Comparison of ENCODE assay signal across 23 mouse cellular contexts in the genomic region with DNA sequence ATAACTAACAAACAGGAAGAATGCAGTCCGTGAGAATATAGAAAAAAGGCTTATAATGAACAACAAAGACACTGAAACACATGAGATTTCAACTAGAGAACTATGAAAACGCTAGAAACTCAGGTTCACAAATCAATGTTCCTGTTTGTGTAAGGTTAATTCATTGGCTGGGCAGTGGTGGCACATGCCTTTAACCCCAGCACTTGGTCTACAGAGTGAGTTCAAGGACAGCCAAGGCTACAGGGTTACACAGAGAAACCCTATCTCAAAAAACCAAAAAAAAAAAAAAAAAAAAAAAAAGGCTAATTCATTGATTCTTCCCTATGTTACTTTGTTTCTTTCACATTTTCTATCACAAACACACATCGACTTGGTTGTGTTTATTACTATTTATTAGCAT. TPM values are rescaled to one million over a fixed set of nuclear protein-coding genes. Genes with fewer than 3 reads are reported as not detected.
A peak's percentile ranks its signal among the peaks of the same experiment; 100 is the strongest.
DNase-seq lines count a peak whose midpoint lies in the region; ATAC-seq lines count a peak whose summit lies in the region.
"Had no signal": no experiment of that assay in that cellular context is flagged by ENCODE, and none has a peak within 500 bp of the region (broad histone marks: within the 10 kb centered on the region; RNA-seq: fewer than 3 reads in every experiment).

No protein-coding gene starts in this region.

- H3K4me1 ChIP-seq in liver, embryonic 13.5 days (replicated peaks), result peaks cover 75% of the 10 kb centered on the region
- peaks cover 36% of the 10 kb centered on the region for H3K4me1 ChIP-seq in liver, embryonic 11.5 days (replicated peaks; ENCODE audit: control insufficient read depth, insufficient read depth, low read length)
- peaks cover 10% of the 10 kb centered on the region; the same call in 1 of the 2 replicates for H3K4me1 ChIP-seq in intestine, embryonic 15.5 days (replicated peaks)
- H3K4me1 ChIP-seq in liver, embryonic 15.5 days (replicated peaks), result peaks cover 93% of the 10 kb centered on the region

- H3K9ac ChIP-seq in liver, embryonic 13.5 days, result no peak overlapping the region
- no peak overlapping the region for H3K9ac ChIP-seq in liver, embryonic 11.5 days (ENCODE audit: low read depth, low read length)
- H3K9ac ChIP-seq in intestine, embryonic 15.5 days, result no peak overlapping the region
- H3K9ac ChIP-seq in liver, embryonic 15.5 days, result no peak overlapping the region
- H3K9ac ChIP-seq: embryonic facial prominence, embryonic 13.5 days; forebrain, embryonic 12.5 days; heart, embryonic 15.5 days; hindbrain, embryonic 13.5 days had no signal

- WGBS in liver, embryonic 13.5 days (ENCODE audit: insufficient replicate concordance), result 72% methylated on average over 3 of the region's 3 CpGs
- WGBS in liver, embryonic 11.5 days, result 69% methylated on average over 3 of the region's 3 CpGs
- WGBS in intestine, embryonic 15.5 days, result 87% methylated on average over 3 of the region's 3 CpGs
- WGBS in liver, embryonic 15.5 days (ENCODE audit: insufficient replicate concordance), result 61% methylated on average over 3 of the region's 3 CpGs

- H3K36me3 ChIP-seq in liver, embryonic 13.5 days, result no peaks in the 10 kb centered on the region
- no peaks in the 10 kb centered on the region for H3K36me3 ChIP-seq in liver, embryonic 11.5 days (ENCODE audit: control insufficient read depth, insufficient read depth, low read length)
- no peaks in the 10 kb centered on the region for H3K36me3 ChIP-seq in intestine, embryonic 15.5 days
- no peaks in the 10 kb centered on the region for H3K36me3 ChIP-seq in liver, embryonic 15.5 days (replicated peaks)
- H3K36me3 ChIP-seq: embryonic facial prominence, embryonic 13.5 days; forebrain, embryonic 12.5 days; heart, embryonic 15.5 days; hindbrain, embryonic 13.5 days had no signal

- H3K4me3 ChIP-seq in liver, embryonic 13.5 days (replicated peaks), result no peak overlapping the region
- H3K4me3 ChIP-seq in liver, embryonic 11.5 days (ENCODE audit: low read depth, low read length), result no peak overlapping the region
- H3K4me3 ChIP-seq in intestine, embryonic 15.5 days (replicated peaks), result no peak overlapping the region
- no peak overlapping the region for H3K4me3 ChIP-seq in liver, embryonic 15.5 days (replicated peaks)
- H3K4me3 ChIP-seq: embryonic facial prominence, embryonic 13.5 days; forebrain, embryonic 12.5 days; heart, embryonic 15.5 days; hindbrain, embryonic 13.5 days had no signal

- H3K9me3 ChIP-seq in liver, embryonic 13.5 days (replicated peaks), result no peaks in the 10 kb centered on the region
- H3K9me3 ChIP-seq in liver, embryonic 11.5 days (ENCODE audit: control insufficient read depth, low read length), result no peaks in the 10 kb centered on the region
- no peaks in the 10 kb centered on the region for H3K9me3 ChIP-seq in intestine, embryonic 15.5 days
- no peaks in the 10 kb centered on the region for H3K9me3 ChIP-seq in liver, embryonic 15.5 days (replicated peaks)
- H3K9me3 ChIP-seq: embryonic facial prominence, embryonic 13.5 days; forebrain, embryonic 12.5 days; heart, embryonic 15.5 days; hindbrain, embryonic 13.5 days had no signal

- DNase-seq in liver, embryonic 13.5 days, result no peak
- DNase-seq in liver, embryonic 11.5 days (ENCODE audit: low spot score), result no peak
- DNase-seq in thymus, postnatal 4 days, result no peak
- no peak for DNase-seq in heart, adult 8-10 months (ENCODE audit: low spot score)
- DNase-seq in embryo, embryonic 9.5 days (ENCODE audit: extremely low spot score), result no peak
- DNase-seq: cerebellum, adult 9-10 months; cerebellum, postnatal 25 days; gastrocnemius, postnatal 10 days; heart, adult 18-20 months; heart, postnatal 14 days had no signal

- H3K27ac ChIP-seq in liver, embryonic 13.5 days, result peak overlapping the region; percentile 81
- H3K27ac ChIP-seq in liver, embryonic 11.5 days (ENCODE audit: low read depth, low read length), result no peak overlapping the region; the same call in 1 of the 2 replicates
- peak overlapping the region; percentile 68; the same call in 1 of the 2 replicates for H3K27ac ChIP-seq in intestine, embryonic 15.5 days
- H3K27ac ChIP-seq in liver, embryonic 15.5 days (replicated peaks), result peak overlapping the region; percentile 78
- H3K27ac ChIP-seq: embryonic facial prominence, embryonic 13.5 days; forebrain, embryonic 12.5 days; heart, embryonic 15.5 days; hindbrain, embryonic 13.5 days had no signal

- ATAC-seq in liver, embryonic 13.5 days (ENCODE audit: low read depth), result no peak
- no peak for ATAC-seq in liver, embryonic 11.5 days (replicated peaks; ENCODE audit: low FRiP score)
- no peak for ATAC-seq in intestine, embryonic 15.5 days
- no peak for ATAC-seq in liver, embryonic 15.5 days (ENCODE audit: insufficient read depth)
- ATAC-seq: activated CD4-positive, CD25-positive, alpha-beta regulatory T cell, adult 4 months; forebrain, embryonic 16.5 days; Patski had no signal

- H3K27me3 ChIP-seq in liver, embryonic 13.5 days, result peaks cover 5% of the 10 kb centered on the region; the same call in 1 of the 2 replicates
- H3K27me3 ChIP-seq in liver, embryonic 11.5 days (replicated peaks; ENCODE audit: control insufficient read depth, insufficient read depth, low read length), result 0 out of 2 replicates have a peak, but pooled peaks cover 5% of the 10 kb centered on the region
- no peaks in the 10 kb centered on the region for H3K27me3 ChIP-seq in intestine, embryonic 15.5 days (replicated peaks)
- H3K27me3 ChIP-seq in liver, embryonic 15.5 days, result 0 out of 2 replicates have a peak, but pooled peaks cover 5% of the 10 kb centered on the region
- H3K27me3 ChIP-seq: Patski had no signal

- no peak overlapping the region for H3K4me2 ChIP-seq in liver, embryonic 13.5 days
- H3K4me2 ChIP-seq in liver, embryonic 11.5 days, result no peak overlapping the region
- H3K4me2 ChIP-seq in intestine, embryonic 15.5 days (replicated peaks), result no peak overlapping the region
- H3K4me2 ChIP-seq in liver, embryonic 15.5 days, result no peak overlapping the region
- H3K4me2 ChIP-seq: embryonic facial prominence, embryonic 13.5 days; forebrain, embryonic 12.5 days; heart, embryonic 11.5 days; heart, embryonic 15.5 days; hindbrain, embryonic 13.5 days had no signal

RNA-seq across cellular contexts. Expression of gene Ptdss2, which starts 1.6 kb away (rescaled TPM):
- 138 and 147 TPM in 2 replicates for polyA plus RNA-seq in liver, embryonic 13.5 days (2015; fragmentation: Nextera tagmentation; extraction: Ambion mirVana)
- 134 and 147 TPM in 2 replicates for polyA plus RNA-seq in liver, embryonic 11.5 days (2014; fragmentation: Nextera tagmentation; extraction: Ambion mirVana)
- polyA plus RNA-seq in intestine, embryonic 15.5 days (2015; fragmentation: Nextera tagmentation; extraction: Ambion mirVana), result 58.0 and 59.7 TPM in 2 replicates
- polyA plus RNA-seq in liver, embryonic 15.5 days (2015; fragmentation: Nextera tagmentation; extraction: Ambion mirVana), result 138 and 140 TPM in 2 replicates
- total RNA-seq in heart, adult 8-10 months (2022), result 10 to 100 TPM; 28.0 to 35.8 (median 29.7) TPM

RNA-seq across cellular contexts. Expression of gene Ano9, which starts 3.0 kb away (rescaled TPM):
- polyA plus RNA-seq in liver, embryonic 13.5 days (2015; fragmentation: Nextera tagmentation; extraction: Ambion mirVana), result 0.12 and 0.20 TPM in 2 replicates
- polyA plus RNA-seq in liver, embryonic 11.5 days (2014; fragmentation: Nextera tagmentation; extraction: Ambion mirVana), result 0.09 and 0.41 TPM in 2 replicates
- 29.5 and 35.3 TPM in 2 replicates for polyA plus RNA-seq in intestine, embryonic 15.5 days (2015; fragmentation: Nextera tagmentation; extraction: Ambion mirVana)
- polyA plus RNA-seq in liver, embryonic 15.5 days (2015; fragmentation: Nextera tagmentation; extraction: Ambion mirVana), result 0.99 and 1.5 TPM in 2 replicates
- under 1 TPM in 3 of 4 experiments, not detected in 1; 0.08 to 0.41 (median 0.14) TPM for total RNA-seq in heart, adult 8-10 months (2022)
- total RNA-seq: gastrocnemius, postnatal 10 days; gastrocnemius, postnatal 4 days; heart, adult 18-20 months; hematopoietic stem cell, adult 5-6 weeks had no signal
- polyA plus RNA-seq: activated CD4-positive, CD25-positive, alpha-beta regulatory T cell, adult 4 months; cortical plate, adult 2 months had no signal

RNA-seq across cellular contexts. Expression of gene Sigirr, which starts 20.2 kb away (rescaled TPM):
- 16.5 and 16.9 TPM in 2 replicates for polyA plus RNA-seq in liver, embryonic 13.5 days (2015; fragmentation: Nextera tagmentation; extraction: Ambion mirVana)
- polyA plus RNA-seq in liver, embryonic 11.5 days (2014; fragmentation: Nextera tagmentation; extraction: Ambion mirVana), result 21.4 and 23.5 TPM in 2 replicates
- polyA plus RNA-seq in intestine, embryonic 15.5 days (2015; fragmentation: Nextera tagmentation; extraction: Ambion mirVana), result 17.8 and 20.5 TPM in 2 replicates
- 22.1 and 28.1 TPM in 2 replicates for polyA plus RNA-seq in liver, embryonic 15.5 days (2015; fragmentation: Nextera tagmentation; extraction: Ambion mirVana)
- 1 to 10 TPM; 4.8 to 6.5 (median 5.6) TPM for total RNA-seq in heart, adult 8-10 months (2022)

RNA-seq across cellular contexts. Expression of gene Pkp3, which starts 42.6 kb away (rescaled TPM):
- polyA plus RNA-seq in liver, embryonic 13.5 days (2015; fragmentation: Nextera tagmentation; extraction: Ambion mirVana), result 0.70 and 0.71 TPM in 2 replicates
- 1.9 and 2.7 TPM in 2 replicates for polyA plus RNA-seq in liver, embryonic 11.5 days (2014; fragmentation: Nextera tagmentation; extraction: Ambion mirVana)
- polyA plus RNA-seq in intestine, embryonic 15.5 days (2015; fragmentation: Nextera tagmentation; extraction: Ambion mirVana), result 24.6 and 26.1 TPM in 2 replicates
- 0.54 and 0.84 TPM in 2 replicates for polyA plus RNA-seq in liver, embryonic 15.5 days (2015; fragmentation: Nextera tagmentation; extraction: Ambion mirVana)
- total RNA-seq in heart, adult 8-10 months (2022), result under 1 TPM; 0.19 to 0.35 (median 0.27) TPM
- total RNA-seq: gastrocnemius, postnatal 10 days had no signal
- polyA plus RNA-seq: forebrain, embryonic 16.5 days had no signal

RNA-seq across cellular contexts. Expression of gene Rnh1, which starts 52.1 kb away (rescaled TPM):
- polyA plus RNA-seq in liver, embryonic 13.5 days (2015; fragmentation: Nextera tagmentation; extraction: Ambion mirVana), result 55.0 and 58.0 TPM in 2 replicates
- 91.2 and 93.7 TPM in 2 replicates for polyA plus RNA-seq in liver, embryonic 11.5 days (2014; fragmentation: Nextera tagmentation; extraction: Ambion mirVana)
- polyA plus RNA-seq in intestine, embryonic 15.5 days (2015; fragmentation: Nextera tagmentation; extraction: Ambion mirVana), result 123 and 155 TPM in 2 replicates
- 64.3 and 76.1 TPM in 2 replicates for polyA plus RNA-seq in liver, embryonic 15.5 days (2015; fragmentation: Nextera tagmentation; extraction: Ambion mirVana)
- 10 to 100 TPM; 71.3 to 75.2 (median 72.9) TPM for total RNA-seq in heart, adult 8-10 months (2022)

Comparison
In these comparisons a context has a peak if more than half of its experiments do, and no peak if none do; other contexts are left out.
1. RNA of gene Ano9, which starts 3.0 kb away (polyA plus RNA-seq): 29.5 to 35.3 TPM in intestine, embryonic 15.5 days; 0.99 to 1.5 TPM in liver, embryonic 15.5 days, 0.09 to 0.41 TPM in liver, embryonic 11.5 days and 0.12 to 0.20 TPM in liver, embryonic 13.5 days; every median in the first group is over 10 times any median in the second.